In the genomic region with DNA sequence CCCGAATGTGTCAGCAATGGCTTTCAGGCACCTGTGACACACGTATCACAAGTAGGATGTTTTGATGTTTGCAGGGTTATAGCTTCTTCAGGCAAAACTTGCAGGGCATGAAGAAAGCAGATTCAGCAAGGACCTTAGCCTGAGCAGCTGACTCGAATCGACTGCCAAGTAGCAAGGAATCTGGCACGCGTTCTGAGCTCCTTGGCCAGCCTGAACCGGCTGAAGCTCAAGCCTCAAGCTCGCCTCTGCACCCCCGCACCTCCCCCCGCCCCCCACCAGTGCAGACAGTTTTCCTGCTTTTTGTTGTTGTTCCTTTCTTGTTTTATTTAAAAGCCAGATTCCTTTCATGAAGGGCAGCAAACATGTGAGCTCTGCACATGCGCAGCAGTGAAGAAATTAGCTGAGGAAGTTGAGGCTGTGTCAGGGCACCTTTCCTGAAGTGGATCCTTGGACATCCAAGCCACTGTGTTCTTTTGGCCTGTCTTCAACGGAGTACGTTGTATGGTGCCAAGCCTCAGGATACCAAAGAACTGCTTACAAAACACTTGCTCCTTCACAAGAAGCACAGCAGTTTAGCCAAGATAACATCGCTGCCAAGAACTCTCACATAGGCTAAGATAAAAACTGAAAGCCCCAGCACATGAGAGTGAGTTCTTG, we compare ENCODE assay signal across 9 mouse cellular contexts. TPM values are rescaled to one million over a fixed set of nuclear protein-coding genes. Genes with fewer than 3 reads are reported as not detected.
DNase-seq lines count a peak whose midpoint lies in the region; ATAC-seq and TF ChIP-seq lines count a peak whose summit lies in the region.
"Had no signal": no experiment of that assay in that cellular context is flagged by ENCODE, and none has a peak within 500 bp of the region (broad histone marks: within the 10 kb centered on the region; RNA-seq: fewer than 3 reads in every experiment).

No protein-coding gene starts in this region.

- 73% methylated on average over 14 of the region's 14 CpGs for WGBS in liver, adult 2 months
- 65% methylated on average over 14 of the region's 14 CpGs for WGBS in liver, embryonic 12.5 days (ENCODE audit: insufficient replicate concordance)
- WGBS in forebrain, embryonic 16.5 days = 47% methylated on average over 14 of the region's 14 CpGs
- WGBS in midbrain, embryonic 16.5 days = 76% methylated on average over 14 of the region's 14 CpGs
- WGBS in thymus, adult 2 months = 90% methylated on average over 14 of the region's 14 CpGs

- no peak overlapping the region for H3K4me3 ChIP-seq in liver, adult 2 months (ENCODE audit: insufficient read depth, low read depth, low read length)
- no peak overlapping the region for H3K4me3 ChIP-seq in liver, embryonic 12.5 days
- no peak overlapping the region for H3K4me3 ChIP-seq in forebrain, embryonic 16.5 days (replicated peaks; ENCODE audit: low read length)
- H3K4me3 ChIP-seq in midbrain, embryonic 16.5 days (ENCODE audit: low read depth, low read length) = no peak overlapping the region
- no peak overlapping the region for H3K4me3 ChIP-seq in thymus, adult 2 months (ENCODE audit: control insufficient read depth, insufficient read depth, low read length)
- H3K4me3 ChIP-seq: liver, embryonic 13.5 days had no signal

- no peak for TF ChIP-seq POLR2A in liver, adult 2 months (IDR thresholded peaks at IDR 0.05; ENCODE audit: extremely low read depth, insufficient read depth, low read length)
- no peak for TF ChIP-seq POLR2A in thymus, adult 2 months (IDR thresholded peaks at IDR 0.05; ENCODE audit: control insufficient read depth, extremely low read depth, insufficient read depth, low read length, poor library complexity)

- no peak overlapping the region for H3K4me2 ChIP-seq in liver, embryonic 12.5 days
- H3K4me2 ChIP-seq in forebrain, embryonic 16.5 days (ENCODE audit: low read length) = peak overlapping the region; percentile 29
- H3K4me2 ChIP-seq in midbrain, embryonic 16.5 days (ENCODE audit: low read length) = no peak overlapping the region; the same call in 1 of the 2 replicates
- H3K4me2 ChIP-seq: liver, embryonic 13.5 days had no signal

- no peaks in the 10 kb centered on the region for H3K9me3 ChIP-seq in liver, embryonic 12.5 days (replicated peaks)
- H3K9me3 ChIP-seq in forebrain, embryonic 16.5 days (ENCODE audit: control insufficient read depth, low read length) = no peaks in the 10 kb centered on the region
- H3K9me3 ChIP-seq in midbrain, embryonic 16.5 days (replicated peaks; ENCODE audit: control insufficient read depth, low read length, poor library complexity, severe bottlenecking) = no peaks in the 10 kb centered on the region
- H3K9me3 ChIP-seq: liver, embryonic 13.5 days had no signal

- no peak for ATAC-seq in liver, embryonic 12.5 days
- peak; percentile 96 for ATAC-seq in forebrain, embryonic 16.5 days
- peak; percentile 91 for ATAC-seq in midbrain, embryonic 16.5 days

- peak; percentile 11 for DNase-seq in liver, adult 2 months (ENCODE audit: extremely low read depth, low read depth, low spot score)
- DNase-seq in heart, postnatal 4 days = peak; percentile 83
- peak; percentile 72 to 85 for DNase-seq in layer of hippocampus, postnatal 14 days (ENCODE audit: low spot score in 2 of 2)
- peak; percentile 76 for DNase-seq in urinary bladder, postnatal 14 days (ENCODE audit: low spot score)
- DNase-seq in thymus, adult 2 months = no peak
- DNase-seq: liver, embryonic 13.5 days had no signal

- no peak for TF ChIP-seq CTCF in liver, adult 2 months (IDR thresholded peaks at IDR 0.05; ENCODE audit: low read depth, low read length)
- TF ChIP-seq CTCF in thymus, adult 2 months (IDR thresholded peaks at IDR 0.05; ENCODE audit: borderline replicate concordance, control insufficient read depth, extremely low read depth, insufficient read depth, low read length, poor library complexity) = no peak

- no peak overlapping the region for H3K27ac ChIP-seq in liver, adult 2 months (replicated peaks; ENCODE audit: insufficient read depth, low read depth, low read length)
- H3K27ac ChIP-seq in liver, embryonic 12.5 days = no peak overlapping the region
- H3K27ac ChIP-seq in forebrain, embryonic 16.5 days (ENCODE audit: low read length) = no peak overlapping the region
- peak overlapping the region; percentile 10; the same call in 1 of the 2 replicates for H3K27ac ChIP-seq in midbrain, embryonic 16.5 days (ENCODE audit: low read length)
- no peak overlapping the region for H3K27ac ChIP-seq in thymus, adult 2 months (ENCODE audit: control insufficient read depth, insufficient read depth, low read length)
- H3K27ac ChIP-seq: liver, embryonic 13.5 days had no signal

- no peaks in the 10 kb centered on the region for H3K27me3 ChIP-seq in liver, adult 2 months (ENCODE audit: control insufficient read depth, insufficient read depth, low read length)
- H3K27me3 ChIP-seq in liver, embryonic 12.5 days (replicated peaks) = no peaks in the 10 kb centered on the region
- H3K27me3 ChIP-seq in forebrain, embryonic 16.5 days (replicated peaks; ENCODE audit: control insufficient read depth, insufficient read depth, low read length) = no peaks in the 10 kb centered on the region
- no peaks in the 10 kb centered on the region for H3K27me3 ChIP-seq in midbrain, embryonic 16.5 days (ENCODE audit: control insufficient read depth, insufficient read depth, low read depth, low read length)
- H3K27me3 ChIP-seq in thymus, adult 2 months (ENCODE audit: control insufficient read depth, insufficient read depth, low read length) = no peaks in the 10 kb centered on the region
- H3K27me3 ChIP-seq: liver, embryonic 13.5 days had no signal

- no peaks in the 10 kb centered on the region for H3K36me3 ChIP-seq in liver, adult 2 months (ENCODE audit: control insufficient read depth, insufficient read depth, low read length)
- H3K36me3 ChIP-seq in liver, embryonic 12.5 days = no peaks in the 10 kb centered on the region
- H3K36me3 ChIP-seq in forebrain, embryonic 16.5 days (ENCODE audit: control insufficient read depth, insufficient read depth) = no peaks in the 10 kb centered on the region
- no peaks in the 10 kb centered on the region for H3K36me3 ChIP-seq in midbrain, embryonic 16.5 days (ENCODE audit: control insufficient read depth, insufficient read depth, low read length)
- H3K36me3 ChIP-seq in thymus, adult 2 months (ENCODE audit: control insufficient read depth, insufficient read depth, low read length) = no peaks in the 10 kb centered on the region
- H3K36me3 ChIP-seq: liver, embryonic 13.5 days had no signal

- no peak overlapping the region for H3K9ac ChIP-seq in liver, adult 2 months (ENCODE audit: low read depth, low read length)
- no peak overlapping the region for H3K9ac ChIP-seq in liver, embryonic 12.5 days
- no peak overlapping the region for H3K9ac ChIP-seq in forebrain, embryonic 16.5 days (replicated peaks; ENCODE audit: low read depth, low read length)
- no peak overlapping the region for H3K9ac ChIP-seq in midbrain, embryonic 16.5 days (ENCODE audit: low read depth, low read length)
- H3K9ac ChIP-seq: liver, embryonic 13.5 days had no signal

- H3K4me1 ChIP-seq in liver, adult 2 months (ENCODE audit: control insufficient read depth, insufficient read depth, low read length) = no peaks in the 10 kb centered on the region; the same call in 1 of the 2 replicates
- H3K4me1 ChIP-seq in liver, embryonic 12.5 days = no peaks in the 10 kb centered on the region
- H3K4me1 ChIP-seq in forebrain, embryonic 16.5 days (replicated peaks; ENCODE audit: control insufficient read depth, insufficient read depth, low read length) = peaks cover 11% of the 10 kb centered on the region
- no peaks in the 10 kb centered on the region; the same call in 1 of the 2 replicates for H3K4me1 ChIP-seq in midbrain, embryonic 16.5 days (ENCODE audit: control insufficient read depth, insufficient read depth, low read length)
- H3K4me1 ChIP-seq in thymus, adult 2 months (replicated peaks; ENCODE audit: control insufficient read depth, insufficient read depth, low read length) = no peaks in the 10 kb centered on the region
- H3K4me1 ChIP-seq: liver, embryonic 13.5 days had no signal

- H3K79me2 ChIP-seq in liver, adult 2 months (ENCODE audit: control insufficient read depth, insufficient read depth, low read length) = no peaks in the 10 kb centered on the region

RNA-seq across cellular contexts. Expression of gene Slc39a12, which starts 46.3 kb away (rescaled TPM):
- total RNA-seq in liver, adult 2 months (2014; rRNA removed) = 0.13 and 0.37 TPM in 2 replicates
- 0.06 TPM in 1 of 2 replicates, not detected in the other for polyA plus RNA-seq in liver, adult 2 months (2012; rRNA removed)
- polyA plus RNA-seq in liver, embryonic 12.5 days (2016; fragmentation: Nextera tagmentation; extraction: Ambion mirVana) = not detected in 2 replicates
- 0.85 and 1.3 TPM in 2 replicates for polyA plus RNA-seq in forebrain, embryonic 16.5 days (2015; fragmentation: Nextera tagmentation; extraction: Ambion mirVana)
- total RNA-seq in heart, postnatal 4 days (2021) = not detected
- 10 to 100 TPM; 41.4 to 47.2 TPM for total RNA-seq in layer of hippocampus, postnatal 14 days (2021)
- polyA plus RNA-seq in midbrain, embryonic 16.5 days (2015; fragmentation: Nextera tagmentation; extraction: Ambion mirVana) = 2.6 and 4.7 TPM in 2 replicates
- 0.07 and 0.09 TPM in 2 replicates for polyA plus RNA-seq in thymus, adult 2 months (2012; rRNA removed)
- polyA plus RNA-seq: liver, embryonic 13.5 days had no signal
